Mouse (Mus musculus) embryo, embryonic 11 days (tissue): ENCODE data around the gene Il12rb1.
A peak's percentile ranks its signal among the peaks of the same experiment; 100 is the strongest.

ENCODE experiments used
- DNase-seq: peaks from one replicate; pipeline ENCODE4 v3.0.0-alpha.2; 2015

Il12rb1 gene

GRCm38 (mm10) chr8:70833018-70833482 is 24.8 kb downstream of the Il12rb1 start:
- DNase-seq: no peak

DNA sequence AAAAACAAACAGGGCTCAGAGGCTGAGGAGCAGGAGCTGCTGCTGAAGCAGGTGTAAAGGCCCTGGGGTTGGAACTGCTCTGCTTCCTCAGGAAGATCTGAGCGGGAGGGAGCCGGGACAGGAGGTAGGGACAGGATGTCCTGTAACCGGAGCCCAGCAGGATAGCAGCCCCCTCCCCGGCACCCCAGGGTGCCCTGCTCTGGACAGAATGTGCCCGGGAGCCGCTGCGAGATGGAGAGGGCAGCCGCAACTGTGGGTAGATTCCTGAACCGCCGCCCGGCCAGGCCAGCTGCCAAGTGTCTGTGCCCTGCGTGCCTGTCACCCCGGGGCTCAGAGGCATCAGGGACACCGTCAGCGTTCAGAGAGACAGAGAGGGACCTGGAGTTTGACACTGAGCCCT is 25.3 kb downstream of the Il12rb1 start:
- DNase-seq: no peak

GRCm38 (mm10) chr8:70834071-70834470 is 25.8 kb downstream of the Il12rb1 start:
- no peak for DNase-seq

DNA sequence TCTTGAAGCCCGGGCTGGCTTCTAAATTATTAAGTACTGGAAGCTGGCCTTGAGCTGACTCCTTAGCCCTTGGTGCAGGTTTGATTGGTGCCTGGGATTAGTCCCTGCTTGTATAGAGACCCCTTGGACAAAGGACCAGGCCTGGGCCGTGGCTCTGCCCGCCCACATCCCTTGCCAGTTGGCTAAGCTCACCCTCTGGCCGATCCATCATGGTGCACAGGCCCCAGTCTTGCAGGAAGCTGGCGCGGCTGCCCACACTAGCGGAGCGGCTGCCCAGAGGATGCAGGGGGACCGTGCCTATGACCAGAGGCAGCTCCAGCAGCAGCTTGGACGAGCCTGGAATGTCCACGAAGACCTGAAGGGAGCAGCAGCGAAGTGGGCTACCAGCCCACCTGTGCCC is 28.4 kb downstream of the Il12rb1 start:
- no peak for DNase-seq

DNA sequence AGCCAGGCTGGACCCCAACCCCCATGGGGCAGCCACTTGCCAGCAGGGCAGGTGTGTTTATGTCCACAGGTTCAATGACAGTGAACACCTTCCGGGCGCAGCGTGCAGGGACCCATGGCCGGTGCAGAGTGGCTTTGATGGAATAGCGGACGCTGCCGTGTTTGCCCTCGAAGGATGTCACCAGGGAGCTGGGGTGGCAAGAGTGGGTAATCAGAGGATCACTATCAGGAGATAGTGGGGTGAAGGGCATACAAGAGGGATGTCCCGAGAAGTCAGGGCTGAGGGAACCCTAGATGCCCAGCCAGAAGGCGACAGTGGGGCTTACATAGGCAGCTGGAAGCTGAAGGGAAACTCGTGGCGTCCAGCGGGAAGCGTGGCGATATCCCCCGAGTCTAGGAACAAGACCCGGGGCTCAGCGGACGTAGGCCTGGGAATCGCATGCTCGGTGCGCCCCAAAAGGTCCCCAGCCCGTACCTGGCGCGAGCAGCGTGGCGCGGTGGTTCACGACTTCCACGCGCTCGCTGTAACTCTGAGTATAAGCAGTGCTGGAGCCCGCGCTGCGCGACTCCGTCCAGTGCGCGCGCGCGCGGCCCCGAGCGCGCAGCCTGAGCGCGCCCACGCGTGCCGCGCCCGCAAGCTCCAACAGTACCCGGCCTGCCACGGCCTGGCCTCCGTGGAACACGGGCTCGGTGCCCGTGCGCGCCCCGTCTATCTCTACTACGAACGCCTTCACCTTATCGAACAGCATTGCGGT is 30.6 kb downstream of the Il12rb1 start:
- DNase-seq: peak; percentile 65

DNA sequence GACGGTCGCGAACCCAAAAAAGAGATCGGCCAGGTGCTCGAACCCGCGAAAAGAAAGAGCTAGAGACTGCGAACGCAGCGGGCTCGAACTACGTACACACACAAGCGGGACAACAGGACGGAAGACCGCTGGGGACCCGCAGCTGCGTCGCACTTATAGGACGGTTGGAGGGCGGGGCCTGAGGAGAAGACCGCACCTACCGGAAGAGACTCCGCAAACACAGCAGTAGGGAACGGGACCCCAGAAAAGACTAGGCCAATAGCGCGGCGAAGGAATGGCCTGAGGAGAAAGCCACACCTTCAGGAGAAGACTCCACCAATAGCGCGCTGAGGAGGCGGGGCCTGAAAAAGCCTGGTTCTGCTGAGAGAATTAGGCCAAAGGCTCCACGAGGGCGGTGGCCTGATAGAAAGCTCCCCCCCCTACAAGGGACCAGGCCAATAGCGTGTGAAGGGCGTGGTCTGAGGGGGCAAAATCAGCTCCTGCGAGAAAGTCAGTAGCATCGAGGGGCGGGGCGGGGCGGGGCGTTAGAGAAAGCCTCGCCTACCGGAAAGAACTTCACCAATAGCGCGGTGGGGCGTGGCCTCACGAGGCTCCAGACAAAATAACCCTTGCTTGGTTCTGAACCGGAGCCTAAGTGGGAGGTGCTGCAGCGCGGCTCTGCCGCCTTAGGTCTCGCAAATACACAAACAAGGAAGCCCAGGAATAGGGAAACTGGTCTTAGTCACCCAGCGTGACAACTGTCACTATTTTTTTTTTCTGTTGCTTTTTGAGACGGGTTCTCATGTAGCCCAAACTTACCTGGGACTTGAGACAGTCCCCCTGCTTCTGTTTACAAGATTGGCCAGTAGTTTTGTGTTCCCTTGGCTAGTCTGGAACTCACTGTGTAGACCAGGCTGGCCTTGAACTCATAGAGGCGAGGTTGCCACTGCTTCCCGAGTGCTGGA is 31.4 kb downstream of the Il12rb1 start, which contains the start of gene Arrdc2:
Gene Arrdc2, minus strand, starts transcription at position 313 of the 944 bp plus-strand sequence.
- DNase-seq: peak; percentile 100

DNA sequence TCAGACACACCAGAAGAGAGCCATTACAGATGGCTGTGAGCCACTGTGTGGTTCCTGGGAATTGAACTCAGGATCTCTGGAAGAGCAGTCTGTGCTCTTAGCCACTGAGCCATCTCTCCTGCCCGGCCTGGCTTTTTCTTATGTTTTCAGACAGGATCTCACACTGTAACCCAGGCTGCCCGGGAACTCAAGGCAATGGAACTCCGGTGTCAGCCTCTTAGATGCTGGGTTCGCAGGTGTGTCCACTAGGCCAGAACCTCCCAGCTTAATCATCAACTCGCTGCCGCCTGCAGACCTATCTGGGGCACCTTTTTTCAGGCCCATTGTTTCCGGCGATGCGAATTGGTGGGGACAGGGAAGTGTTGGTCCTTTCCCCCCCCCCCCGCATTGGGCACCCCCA is 32.3 kb downstream of the Il12rb1 start:
- DNase-seq: no peak

- DNase-seq: peak; percentile 89
Measured at GRCm38 (mm10) chr8:70841147-70842072, 33.2 kb downstream of the Il12rb1 start.

DNA sequence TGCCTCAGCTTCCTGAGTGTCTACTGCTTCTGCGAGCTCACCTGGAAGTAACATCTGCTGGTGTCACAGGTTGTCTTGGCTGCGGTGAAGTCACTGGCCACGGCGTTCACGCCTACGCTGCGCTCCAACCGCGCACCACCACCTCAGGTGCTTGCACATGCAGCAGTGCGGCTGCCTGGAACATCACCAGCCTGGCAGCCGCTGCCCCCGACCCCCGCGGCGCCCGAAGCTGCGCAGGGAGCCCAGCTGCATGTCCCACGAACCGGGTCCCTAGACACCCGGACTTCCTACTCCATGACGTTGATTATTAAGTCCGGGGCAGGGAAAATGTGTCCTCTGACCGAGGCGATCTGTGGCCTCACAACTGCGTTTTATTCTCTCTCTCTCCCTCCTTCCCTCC is 34.2 kb downstream of the Il12rb1 start:
- DNase-seq: no peak

DNA sequence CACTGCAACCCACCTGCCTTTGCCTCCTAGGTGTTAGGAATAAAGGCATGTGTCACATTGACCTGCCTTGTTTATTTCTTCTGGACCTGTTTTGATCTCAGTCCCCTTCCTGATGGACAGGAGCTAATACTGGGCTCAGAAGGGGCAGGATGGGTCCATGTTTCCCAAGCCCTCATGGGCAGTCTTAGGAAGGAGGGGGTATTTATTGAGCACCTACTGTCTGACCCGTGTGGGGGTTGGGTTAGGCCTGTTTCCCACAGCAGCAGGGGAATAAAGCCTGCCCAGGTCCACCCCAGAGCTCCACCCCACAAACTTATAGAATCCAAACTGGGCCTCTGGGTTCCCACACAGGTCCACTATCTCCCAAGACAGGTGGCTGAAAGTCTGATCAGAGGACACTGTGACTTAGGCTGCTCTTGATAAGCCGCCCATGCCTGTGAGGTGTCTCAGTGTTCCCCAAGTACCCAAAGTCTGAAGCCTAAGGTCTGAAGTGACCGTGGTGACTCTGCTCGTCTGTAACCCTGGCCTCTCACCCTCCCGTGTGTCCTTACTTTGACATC is 35.0 kb downstream of the Il12rb1 start:
- no peak for DNase-seq

DNA sequence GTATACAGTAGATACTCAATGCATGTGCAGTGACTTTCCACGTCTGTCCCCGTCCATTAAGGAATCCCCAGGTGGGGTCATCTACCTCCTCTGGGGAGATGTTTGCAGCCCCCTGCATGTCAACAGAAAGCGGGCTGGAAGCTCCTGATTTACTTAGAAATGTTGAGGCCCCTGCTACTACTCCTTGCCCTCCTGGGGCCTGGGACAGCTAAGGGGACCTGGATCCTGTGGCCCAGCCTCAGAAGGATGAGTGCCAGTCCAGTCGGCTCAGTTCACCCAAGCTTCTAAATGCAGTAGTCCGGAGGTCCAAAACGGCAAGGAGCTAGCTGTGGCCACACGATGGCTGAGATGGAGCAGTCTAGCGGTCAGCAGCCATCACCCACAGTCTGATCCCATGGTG is 35.7 kb downstream of the Il12rb1 start:
- no peak for DNase-seq

GRCm38 (mm10) chr8:70844523-70844922 is 36.3 kb downstream of the Il12rb1 start:
- DNase-seq: peak; percentile 90

DNA sequence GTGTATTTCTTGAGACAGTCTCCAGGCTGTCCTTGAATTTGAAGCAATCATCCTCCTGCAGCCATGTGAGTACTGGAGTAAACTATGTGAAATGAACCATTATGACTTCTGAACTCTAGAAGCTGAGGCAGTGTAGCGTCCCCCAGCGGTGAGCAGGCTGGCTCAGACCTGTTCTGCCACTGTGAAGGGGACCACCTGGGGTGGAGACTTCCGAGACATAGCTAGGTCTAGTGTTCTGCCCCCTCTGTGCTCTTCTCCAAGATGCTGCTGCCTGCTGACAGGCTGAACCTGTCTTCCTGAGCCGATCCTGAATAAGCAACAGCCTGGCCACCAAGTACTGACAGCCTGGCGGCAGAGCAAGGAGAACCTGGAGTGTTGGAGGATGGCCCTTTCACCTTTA is 36.9 kb downstream of the Il12rb1 start:
- no peak for DNase-seq

- DNase-seq: no peak
Measured at GRCm38 (mm10) chr8:70846371-70847154, 38.3 kb downstream of the Il12rb1 start.

DNA sequence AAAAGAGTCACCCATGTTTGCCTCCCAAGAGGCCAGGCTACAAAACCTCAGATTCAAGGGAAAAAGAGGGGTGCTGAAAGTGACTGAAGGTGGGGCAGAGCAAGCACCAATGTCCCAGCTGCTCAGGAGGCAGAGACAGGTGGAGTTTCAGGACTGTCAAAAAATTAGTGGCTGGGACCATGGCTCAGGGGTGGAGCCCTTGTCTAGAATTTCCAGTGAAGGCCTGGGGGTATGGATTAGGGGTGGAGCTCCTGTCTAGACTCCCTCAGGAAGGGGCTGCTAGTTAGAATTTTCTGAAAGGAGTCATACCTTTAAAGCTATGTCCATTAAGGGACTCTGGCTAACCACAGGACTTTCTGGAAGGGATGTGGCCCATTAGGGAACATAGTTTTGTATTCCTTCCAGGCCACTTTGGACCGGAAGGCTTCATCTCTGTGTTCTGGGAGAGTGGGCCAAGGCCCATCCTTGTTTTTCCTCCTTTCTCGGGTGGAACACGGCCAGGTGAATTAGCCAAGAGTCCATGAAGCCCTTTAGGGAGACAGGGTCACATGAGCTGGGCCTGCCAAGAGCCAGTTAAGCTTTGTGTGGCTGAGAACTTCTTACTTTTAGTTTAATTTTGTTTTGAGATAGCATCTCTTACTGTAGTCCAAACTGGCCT is 41.2 kb downstream of the Il12rb1 start:
- no peak for DNase-seq

DNA sequence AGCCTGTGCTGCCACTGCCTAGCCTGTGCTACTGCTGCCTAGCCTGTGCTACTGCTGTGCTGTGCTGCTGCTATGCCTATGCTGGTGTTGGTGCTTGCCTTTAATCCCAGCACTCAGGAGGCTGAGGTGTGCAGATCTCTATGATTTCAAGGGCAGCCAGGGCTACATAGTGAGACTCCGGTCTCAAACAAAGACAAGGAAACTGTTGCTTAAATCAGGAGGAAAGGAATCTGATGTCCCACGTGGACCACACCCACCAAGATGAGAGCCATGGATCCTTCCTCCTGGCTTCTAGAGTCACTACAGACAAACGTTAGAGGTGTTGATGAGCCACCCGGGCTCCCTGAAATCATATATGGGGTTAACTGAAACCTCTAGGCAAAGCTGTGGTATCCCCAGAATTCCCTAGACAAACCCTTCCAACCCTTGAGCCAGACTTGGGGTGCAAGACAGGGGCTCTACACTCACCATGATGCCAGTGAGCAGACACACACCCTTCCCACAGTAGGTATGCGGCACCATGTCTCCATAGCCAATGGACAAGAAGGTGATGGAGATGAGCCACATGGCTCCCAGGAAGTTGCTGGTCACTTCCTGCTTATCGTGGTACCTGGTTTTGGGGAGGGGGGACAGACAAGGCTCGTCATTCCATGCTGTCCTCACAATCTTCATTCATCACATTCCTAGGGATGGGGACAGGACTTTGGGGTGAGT is 42.0 kb downstream of the Il12rb1 start:
- DNase-seq: no peak

- DNase-seq: no peak
Measured at GRCm38 (mm10) chr8:70850947-70851346, 42.7 kb downstream of the Il12rb1 start.

GRCm38 (mm10) chr8:70851837-70852236 is 43.6 kb downstream of the Il12rb1 start:
- no peak for DNase-seq

DNA sequence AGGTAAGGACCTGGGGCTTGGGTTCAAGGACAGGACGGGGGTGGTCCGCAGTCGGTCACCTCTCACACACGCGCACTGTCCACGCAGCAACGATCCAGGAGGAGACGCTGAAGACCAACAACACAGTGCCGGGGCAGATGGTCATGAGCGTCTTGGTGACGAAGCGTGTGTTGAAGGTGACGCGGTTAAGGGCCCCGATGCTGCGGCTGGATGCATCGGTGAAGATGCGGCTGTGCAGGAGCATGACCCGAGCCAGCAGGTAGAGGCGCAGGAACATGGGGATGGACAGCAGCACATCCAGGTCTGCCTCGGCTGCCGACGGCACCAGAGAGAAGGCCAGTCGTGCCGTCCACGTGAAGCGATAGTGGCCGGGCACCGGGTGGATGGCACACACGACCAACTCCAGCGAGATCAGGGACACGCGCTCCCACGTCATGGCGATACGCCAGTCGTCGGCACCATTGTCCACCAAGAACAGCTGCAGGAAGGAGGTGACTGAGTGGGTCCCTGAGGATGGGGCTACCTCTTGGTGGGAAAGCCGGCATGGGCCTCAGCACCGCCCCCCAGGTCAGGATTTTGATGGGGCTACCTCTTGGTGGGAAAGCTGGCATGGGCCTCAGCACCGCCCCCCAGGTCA is 44.5 kb downstream of the Il12rb1 start:
- DNase-seq: no peak

DNA sequence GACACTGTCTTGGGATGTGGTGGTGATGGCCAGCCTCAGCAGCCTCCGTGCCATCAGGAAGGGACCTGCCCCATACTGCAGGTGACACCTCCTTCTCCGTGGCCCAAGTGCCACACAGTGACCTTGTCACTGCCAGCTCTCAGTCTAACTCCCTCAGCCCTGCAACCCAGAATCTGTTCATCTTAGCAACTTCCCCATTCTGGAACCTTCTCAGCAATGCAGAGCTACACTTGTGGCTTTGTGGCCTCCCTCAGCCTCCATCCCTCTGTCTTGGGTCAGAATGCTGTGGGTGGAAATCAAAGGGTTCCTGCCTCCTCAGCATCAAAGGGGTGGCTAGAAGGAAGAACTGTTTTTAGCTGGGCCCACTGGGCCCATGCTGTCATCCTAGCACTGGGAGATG is 45.6 kb downstream of the Il12rb1 start:
- DNase-seq: no peak
